Mouse (Mus musculus) kidney, postnatal 0 days (tissue): ENCODE results near the gene Prss36. TPM values are rescaled to one million over a fixed set of nuclear protein-coding genes. Genes with fewer than 3 reads are reported as not detected.

Source experiments
- ATAC-seq: fragments of 200-750 bp; cut with Nextera tagmentation; replicated peaks from 2 replicates; pipeline ENCODE4 v1.8.0; 2017; ENCODE audit warnings: low read depth, moderate number of reproducible peaks, moderate TSS enrichment, moderate library complexity; ENCODE audit not compliant: low FRiP score
- DNase-seq: peaks from one replicate; pipeline ENCODE4 v3.0.0-alpha.2; 2016; ENCODE audit warnings: low spot score
- H3K27ac ChIP-seq: fragments of 300-500 bp; sonication (generic); 2 replicates; pipeline ENCODE4 v1.5.1; 2014; ENCODE audit warnings: mild to moderate bottlenecking
- H3K27me3 ChIP-seq: fragments of 300-500 bp; sonication (generic); 2 replicates; pipeline ENCODE4 v1.6.1; 2014; ENCODE audit warnings: low read length, mixed read lengths; ENCODE audit not compliant: insufficient read depth
- H3K36me3 ChIP-seq: fragments of 300-500 bp; sonication (generic); 2 replicates; pipeline ENCODE4 v1.6.1; 2014; ENCODE audit warnings: low read length, mixed read lengths; ENCODE audit not compliant: insufficient read depth
- H3K4me1 ChIP-seq: fragments of 300-500 bp; sonication (generic); replicated peaks from 2 replicates; pipeline ENCODE4 v1.6.1; 2014; ENCODE audit warnings: antibody characterized with exemption, low read length, mixed read lengths; ENCODE audit not compliant: insufficient read depth
- H3K4me2 ChIP-seq: fragments of 300-500 bp; sonication (generic); 2 replicates; pipeline ENCODE4 v1.6.1; 2014; ENCODE audit warnings: mild to moderate bottlenecking, low read length, moderate library complexity, mixed read lengths
- H3K4me3 ChIP-seq: fragments of 300-500 bp; sonication (generic); replicated peaks from 2 replicates; pipeline ENCODE4 v1.5.1; 2014; ENCODE audit warnings: low read depth, low read length
- H3K9ac ChIP-seq: fragments of 300-500 bp; sonication (generic); 2 replicates; pipeline ENCODE4 v1.6.1; 2014; ENCODE audit warnings: low read depth, low read length
- H3K9me3 ChIP-seq: fragments of 300-500 bp; sonication (generic); replicated peaks from 2 replicates; pipeline ENCODE4 v1.6.1; 2016; ENCODE audit warnings: low read length, inconsistent platforms, mixed read lengths
- CTCF ChIP-seq: IDR thresholded peaks from 2 replicates; pipeline ENCODE4 v1.5.1; 2016; ENCODE audit warnings: antibody characterized with exemption, low read depth, mild to moderate bottlenecking, moderate library complexity
- WGBS: fragments of 180-500 bp; shearing (Covaris S2); extraction: QIAGEN DNeasy Blood & Tissue Kit; methylation state at CpG from one replicate; pipeline ENCODE4 v1.1.7; 2014; 5-methylcytosine and 5-hydroxymethylcytosine counted together
- polyA plus RNA-seq: library from polyadenylated mRNA; unstranded; fragments of >200 nt; fragmentation: Nextera tagmentation; extraction: Ambion mirVana; gene quantifications from 2 replicates; pipeline ENCODE4 v1.2.1, GENCODE M21; 2015

Gene Prss36
- polyA plus RNA-seq, 1 experiment from 2014 or later = 13.0 TPM

- under 1% methylated on average over 38 of the region's 38 CpGs for WGBS
- Histone ChIP-seq H3K36me3 (no peaks in the 10 kb centered on the region), H3K27ac (peak overlapping the region; percentile 36; the same call in 1 of the 2 replicates), H3K27me3 (no peaks in the 10 kb centered on the region), H3K9me3 (no peaks in the 10 kb centered on the region), H3K4me2 (peak overlapping the region; percentile 97), H3K4me3 (peak overlapping the region; percentile 69), H3K4me1 (peaks cover 27% of the 10 kb centered on the region), H3K9ac (peak overlapping the region; percentile 77)
- DNase-seq (no peak), ATAC-seq (peak; percentile 37)
- no peak for TF ChIP-seq CTCF
Observed at GRCm38 (mm10) chr7:127935748-127936159, 10.8 kb downstream of the Prss36 start.

- 5% methylated on average over 30 of the region's 32 CpGs for WGBS
- peak overlapping the region; percentile 37; the same call in 1 of the 2 replicates for H3K27ac ChIP-seq
- peak overlapping the region; percentile 97 for H3K4me2 ChIP-seq
- no peaks in the 10 kb centered on the region for H3K27me3 ChIP-seq
- H3K9me3 ChIP-seq = no peaks in the 10 kb centered on the region
- ATAC-seq (peak; percentile 88), DNase-seq (peak; percentile 98)
- H3K4me3 ChIP-seq = peak overlapping the region; percentile 69
- peaks cover 27% of the 10 kb centered on the region for H3K4me1 ChIP-seq
- H3K9ac ChIP-seq = peak overlapping the region; percentile 77
- no peaks in the 10 kb centered on the region for H3K36me3 ChIP-seq
- peak; percentile 99 for TF ChIP-seq CTCF
Observed at GRCm38 (mm10) chr7:127935028-127935722, 11.3 kb downstream of the Prss36 start.

DNA sequence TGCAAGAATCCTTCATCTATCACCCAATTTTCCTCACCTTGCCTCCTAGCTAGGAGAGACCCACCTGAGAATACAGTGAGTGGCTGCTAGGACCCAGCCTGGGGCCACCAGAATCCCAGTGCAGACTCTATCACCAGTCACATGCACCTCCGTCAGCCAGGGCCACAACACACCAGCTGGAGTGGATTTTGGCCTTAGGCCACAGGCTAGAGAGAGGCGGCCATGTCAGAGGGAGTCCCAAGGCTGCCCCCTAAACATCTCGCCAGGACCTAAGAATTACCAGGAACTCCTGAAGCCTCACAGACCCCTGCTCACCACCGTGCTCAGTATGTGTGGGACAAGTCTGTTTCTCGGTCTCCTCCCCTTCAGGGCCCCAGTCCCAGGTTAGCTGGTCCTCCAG lies 12.4 kb downstream of the Prss36 start:
- Histone ChIP-seq H3K4me3 (no peak overlapping the region), H3K4me1 (peaks cover 27% of the 10 kb centered on the region), H3K9ac (no peak overlapping the region), H3K36me3 (no peaks in the 10 kb centered on the region), H3K4me2 (no peak overlapping the region), H3K27me3 (no peaks in the 10 kb centered on the region), H3K27ac (no peak overlapping the region), H3K9me3 (no peaks in the 10 kb centered on the region)
- WGBS = 76% methylated on average over 5 of the region's 5 CpGs
- ATAC-seq (no peak), DNase-seq (no peak)
- no peak for TF ChIP-seq CTCF

DNA sequence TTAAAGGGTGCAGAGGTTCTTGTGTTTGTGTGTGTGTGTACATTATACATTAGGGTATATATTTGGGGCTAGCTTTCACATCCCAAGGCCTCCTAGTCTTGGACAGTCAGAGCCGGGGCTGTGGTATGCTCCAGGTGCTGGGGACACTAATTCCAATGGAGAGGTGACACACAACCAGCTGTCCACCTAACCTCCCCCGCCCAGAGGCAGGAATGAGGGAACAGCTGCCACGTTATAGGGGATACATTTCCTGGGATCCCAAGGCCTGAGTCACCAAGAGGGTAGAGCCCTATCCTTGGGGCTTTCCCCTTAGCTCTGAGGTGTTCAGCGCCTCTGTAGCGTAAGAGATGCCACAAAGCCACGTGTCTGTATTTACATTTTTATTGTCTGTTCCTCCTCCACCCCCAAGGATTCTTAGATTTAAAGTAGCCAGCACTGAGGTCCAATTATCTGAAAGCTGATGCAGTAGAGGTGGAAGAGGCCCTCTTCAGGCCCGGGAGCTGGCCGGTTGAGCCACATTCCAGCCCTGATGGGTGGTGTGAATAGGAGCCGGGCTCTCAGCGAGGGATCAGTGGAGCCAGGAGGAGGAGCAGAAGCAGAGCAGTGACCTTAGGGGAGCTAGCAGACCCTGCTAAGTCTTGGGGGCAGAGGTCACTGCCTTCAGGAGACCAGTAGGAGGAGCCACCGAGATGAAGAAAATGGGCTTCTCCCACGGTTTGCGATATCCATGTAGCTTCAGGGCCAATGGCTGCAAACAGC lies 14.1 kb downstream of the Prss36 start:
- peak; percentile 25; the same call in 1 of the 2 replicates for TF ChIP-seq CTCF
- no peaks in the 10 kb centered on the region for H3K9me3 ChIP-seq
- DNase-seq (peak; percentile 52), ATAC-seq (no peak; the same call in 1 of the 2 replicates)
- 0 out of 2 replicates have a peak overlapping the region, but pooled peaks have one; percentile 8 for H3K4me2 ChIP-seq
- peak overlapping the region; percentile 85 for H3K27ac ChIP-seq
- H3K4me3 ChIP-seq = no peak overlapping the region
- no peak overlapping the region for H3K9ac ChIP-seq
- H3K4me1 ChIP-seq = peaks cover 31% of the 10 kb centered on the region
- H3K27me3 ChIP-seq = no peaks in the 10 kb centered on the region
- WGBS = 19% methylated on average over 13 of the region's 13 CpGs
- H3K36me3 ChIP-seq = no peaks in the 10 kb centered on the region

DNA sequence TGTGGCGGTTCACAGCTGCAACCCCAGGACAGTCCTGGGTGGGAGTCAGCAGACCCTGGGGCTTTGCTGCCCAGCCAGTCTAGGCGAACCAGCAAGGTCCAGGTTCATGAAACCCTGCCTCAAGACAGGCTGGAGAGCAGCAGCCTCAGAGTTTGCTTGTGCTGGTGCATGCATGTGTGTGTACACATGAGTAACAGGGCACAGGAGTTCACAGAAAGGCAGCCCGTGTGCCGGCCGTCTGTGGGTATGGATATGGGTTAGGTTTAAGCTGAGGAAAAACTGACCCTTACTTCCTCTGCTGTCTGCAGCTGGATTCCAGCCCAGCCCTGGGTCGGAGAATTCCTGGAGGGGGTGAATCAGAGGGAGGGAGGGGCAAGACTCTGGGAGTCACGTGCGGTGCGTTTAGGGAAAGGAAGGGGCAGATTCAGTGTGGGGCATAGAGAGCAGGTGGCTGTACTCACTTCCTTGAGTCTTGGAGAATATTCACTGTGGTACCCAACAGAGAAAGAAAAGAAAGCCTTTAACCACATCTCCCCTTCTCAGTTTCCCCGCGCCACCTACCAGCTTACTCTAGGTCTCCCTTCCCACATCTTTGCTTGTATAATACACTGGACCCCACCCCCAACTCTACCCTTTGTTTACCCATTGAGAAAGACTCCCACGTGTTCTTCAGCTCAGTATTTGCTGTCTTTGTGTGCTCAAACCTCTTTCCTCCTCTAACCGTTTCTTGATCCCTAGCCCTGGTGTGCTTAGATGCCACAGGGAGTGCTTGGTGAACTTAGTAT lies 15.0 kb downstream of the Prss36 start:
- H3K4me1 ChIP-seq = peaks cover 39% of the 10 kb centered on the region
- H3K27ac ChIP-seq = peak overlapping the region; percentile 85
- H3K9ac ChIP-seq = peak overlapping the region; percentile 42; the same call in 1 of the 2 replicates
- H3K9me3 ChIP-seq = no peaks in the 10 kb centered on the region
- H3K36me3 ChIP-seq = peaks cover 5% of the 10 kb centered on the region; the same call in 1 of the 2 replicates
- TF ChIP-seq CTCF = no peak
- no peak for ATAC-seq
- H3K27me3 ChIP-seq = no peaks in the 10 kb centered on the region
- peak overlapping the region; percentile 8 for H3K4me2 ChIP-seq
- H3K4me3 ChIP-seq = no peak overlapping the region
- 22% methylated on average over 13 of the region's 13 CpGs for WGBS
- DNase-seq = peak; percentile 71

DNA sequence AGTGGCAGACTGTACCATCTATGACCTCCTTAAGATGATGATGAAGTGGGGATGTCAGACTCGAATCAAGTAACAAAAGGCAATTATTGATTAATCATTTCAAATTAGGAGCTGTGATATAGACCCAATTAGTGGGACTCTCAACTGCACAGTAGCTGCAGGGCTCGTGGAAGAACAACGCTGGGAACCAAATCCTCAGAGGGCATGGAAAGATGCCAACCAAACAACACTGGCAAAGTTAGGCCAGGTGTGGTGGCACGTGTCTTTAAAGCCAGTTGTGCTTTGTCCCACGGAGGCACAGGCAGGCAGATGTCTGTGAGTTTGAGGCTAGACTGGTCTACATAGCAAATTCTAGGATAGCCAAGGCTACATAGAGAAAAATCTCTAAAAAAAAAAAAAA lies 15.9 kb downstream of the Prss36 start:
- 78% methylated on average over 5 of the region's 5 CpGs for WGBS
- Histone ChIP-seq H3K4me1 (peaks cover 39% of the 10 kb centered on the region), H3K27me3 (no peaks in the 10 kb centered on the region), H3K36me3 (peaks cover 6% of the 10 kb centered on the region; the same call in 1 of the 2 replicates), H3K4me2 (0 out of 2 replicates have a peak overlapping the region, but pooled peaks have one; percentile 66), H3K4me3 (no peak overlapping the region), H3K9ac (no peak overlapping the region), H3K9me3 (no peaks in the 10 kb centered on the region), H3K27ac (peak overlapping the region; percentile 93; the same call in 1 of the 2 replicates)
- ATAC-seq (no peak), DNase-seq (no peak)
- no peak for TF ChIP-seq CTCF
